Comparison of ENCODE assay signal across 19 mouse cellular contexts in the genomic region with DNA sequence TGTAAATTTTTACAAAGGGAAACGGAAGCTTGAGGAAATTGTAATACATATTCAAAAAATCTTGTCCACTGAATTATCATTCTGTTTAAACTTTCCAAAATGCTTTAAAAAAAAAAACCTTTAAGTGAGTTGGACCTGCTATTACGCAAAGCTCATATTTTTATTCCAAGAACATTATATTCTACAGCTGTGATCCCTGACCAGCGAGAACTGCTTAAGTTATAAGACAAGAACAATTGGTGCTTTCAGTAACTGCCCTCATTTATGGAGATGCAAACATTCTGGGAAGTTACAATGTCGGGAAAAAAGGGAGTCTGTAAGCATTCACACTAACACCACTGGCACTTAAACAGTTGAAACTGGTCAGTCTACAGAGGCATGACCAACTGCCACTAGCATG. TPM values are rescaled to one million over a fixed set of nuclear protein-coding genes. Genes with fewer than 3 reads are reported as not detected.
"Had no signal": no experiment of that assay in that cellular context is flagged by ENCODE, and none has a peak within 500 bp of the region (broad histone marks: within the 10 kb centered on the region; RNA-seq: fewer than 3 reads in every experiment).

No protein-coding gene starts in this region.

- H3K9ac ChIP-seq: neural tube, embryonic 13.5 days; neural tube, embryonic 15.5 days; stomach, embryonic 15.5 days had no signal

- DNase-seq: retina, postnatal 1 day; right cerebral cortex, adult 18-20 months; right cerebral cortex, postnatal 14 days; right cerebral cortex, postnatal 25 days; right cerebral cortex, postnatal 4 days; spleen, adult 18-20 months; thymus, adult 18-20 months; thymus, adult 2 months; thymus, postnatal 14 days; thymus, postnatal 25 days; thymus, postnatal 36 days; thymus, postnatal 4 days had no signal

- H3K36me3 ChIP-seq: neural tube, embryonic 13.5 days; neural tube, embryonic 15.5 days; stomach, embryonic 15.5 days had no signal

- H3K4me3 ChIP-seq: neural tube, embryonic 13.5 days; neural tube, embryonic 15.5 days; stomach, embryonic 15.5 days had no signal

- H3K4me1 ChIP-seq: stomach, embryonic 15.5 days had no signal

- H3K27me3 ChIP-seq: neural tube, embryonic 13.5 days; neural tube, embryonic 15.5 days; stomach, embryonic 15.5 days had no signal

- H3K9me3 ChIP-seq: neural tube, embryonic 13.5 days; neural tube, embryonic 15.5 days; stomach, embryonic 15.5 days had no signal

- H3K27ac ChIP-seq: neural tube, embryonic 13.5 days; neural tube, embryonic 15.5 days; stomach, embryonic 15.5 days; stomach, postnatal 0 days had no signal

- H3K4me2 ChIP-seq: neural tube, embryonic 13.5 days; neural tube, embryonic 15.5 days; stomach, embryonic 15.5 days had no signal

RNA-seq across cellular contexts. Expression of a gene that starts 31.9 kb away (rescaled TPM):
- polyA plus RNA-seq: small intestine, adult 2 months; testis, adult 2 months; thymus, adult 2 months; urinary bladder, adult 2 months had no signal
